Mouse (Mus musculus): ENCODE results near the gene Teddm2. TPM values are rescaled to one million over a fixed set of nuclear protein-coding genes. Genes with fewer than 3 reads are reported as not detected.
"Not testable (repeated sequence)": the region's sequence is repeated elsewhere in the genome, so short reads cannot be mapped to it uniquely, and the experiment has no call there.

Gene Teddm2
- polyA plus RNA-seq, 1 experiment from 2014 or later, result 0.58 TPM

GRCm38 (mm10) chr1:153898989-153899730 lies 868 bp downstream of the Teddm2 start:
- no peak for ATAC-seq (ENCODE audit: low read depth)
- peak overlapping the region; percentile 95 for H3K4me3 ChIP-seq (ENCODE audit: low read depth, low read length)
- peak overlapping the region; percentile 89 for H3K4me2 ChIP-seq (ENCODE audit: low read depth, low read length)
- H3K4me1 ChIP-seq (ENCODE audit: control insufficient read depth, low read depth, low read length), result peaks cover 33% of the 10 kb centered on the region
- H3K9me3 ChIP-seq (replicated peaks; ENCODE audit: control insufficient read depth, low read length), result no peaks in the 10 kb centered on the region
- no peaks in the 10 kb centered on the region for H3K27me3 ChIP-seq (ENCODE audit: control insufficient read depth, insufficient read depth, low read depth, low read length)
- H3K27ac ChIP-seq (ENCODE audit: low read length), result peak overlapping the region; percentile 100
- 17% methylated on average over 21 of the region's 22 CpGs for WGBS (ENCODE audit: insufficient replicate concordance)
- H3K9ac ChIP-seq (ENCODE audit: low read depth, low read length), result peak overlapping the region; percentile 97
- peaks cover 16% of the 10 kb centered on the region for H3K36me3 ChIP-seq (ENCODE audit: control insufficient read depth, insufficient read depth)

- no peaks in the 10 kb centered on the region for H3K27me3 ChIP-seq (ENCODE audit: control insufficient read depth, insufficient read depth, low read depth, low read length)
- no peak overlapping the region for H3K27ac ChIP-seq (ENCODE audit: low read length)
- WGBS (ENCODE audit: insufficient replicate concordance), result 64% methylated on average over 8 of the region's 8 CpGs
- no peak overlapping the region for H3K4me3 ChIP-seq (ENCODE audit: low read depth, low read length)
- H3K4me1 ChIP-seq (ENCODE audit: control insufficient read depth, low read depth, low read length), result peaks cover 25% of the 10 kb centered on the region
- ATAC-seq (ENCODE audit: low read depth), result no peak
- H3K4me2 ChIP-seq (ENCODE audit: low read depth, low read length), result no peak overlapping the region
- no peaks in the 10 kb centered on the region for H3K9me3 ChIP-seq (replicated peaks; ENCODE audit: control insufficient read depth, low read length)
- H3K36me3 ChIP-seq (ENCODE audit: control insufficient read depth, insufficient read depth), result no peaks in the 10 kb centered on the region
- H3K9ac ChIP-seq (ENCODE audit: low read depth, low read length), result no peak overlapping the region
Observed at GRCm38 (mm10) chr1:153897196-153897595, 2.8 kb downstream of the Teddm2 start.

GRCm38 (mm10) chr1:153894979-153895378 lies 5.0 kb downstream of the Teddm2 start:
- H3K27me3 ChIP-seq (ENCODE audit: control insufficient read depth, insufficient read depth, low read depth, low read length), result no peaks in the 10 kb centered on the region
- WGBS (ENCODE audit: insufficient replicate concordance), result 25% methylated on average over 5 of the region's 5 CpGs
- H3K9me3 ChIP-seq (replicated peaks; ENCODE audit: control insufficient read depth, low read length), result no peaks in the 10 kb centered on the region
- H3K36me3 ChIP-seq (ENCODE audit: control insufficient read depth, insufficient read depth), result no peaks in the 10 kb centered on the region
- peaks cover 20% of the 10 kb centered on the region for H3K4me1 ChIP-seq (ENCODE audit: control insufficient read depth, low read depth, low read length)
- H3K27ac ChIP-seq (ENCODE audit: low read length), result no peak overlapping the region
- ATAC-seq (ENCODE audit: low read depth), result peak; percentile 20
- H3K4me3 ChIP-seq (ENCODE audit: low read depth, low read length), result no peak overlapping the region
- H3K9ac ChIP-seq (ENCODE audit: low read depth, low read length), result no peak overlapping the region
- H3K4me2 ChIP-seq (ENCODE audit: low read depth, low read length), result no peak overlapping the region

GRCm38 (mm10) chr1:153894201-153894893 lies 5.7 kb downstream of the Teddm2 start:
- H3K9me3 ChIP-seq (replicated peaks; ENCODE audit: control insufficient read depth, low read length), result no peaks in the 10 kb centered on the region
- H3K36me3 ChIP-seq (ENCODE audit: control insufficient read depth, insufficient read depth), result no peaks in the 10 kb centered on the region
- no peak overlapping the region for H3K9ac ChIP-seq (ENCODE audit: low read depth, low read length)
- no peak overlapping the region for H3K4me3 ChIP-seq (ENCODE audit: low read depth, low read length)
- H3K27me3 ChIP-seq (ENCODE audit: control insufficient read depth, insufficient read depth, low read depth, low read length), result no peaks in the 10 kb centered on the region
- 35% methylated on average over 8 of the region's 8 CpGs for WGBS (ENCODE audit: insufficient replicate concordance)
- no peak for ATAC-seq (ENCODE audit: low read depth)
- H3K4me1 ChIP-seq (ENCODE audit: control insufficient read depth, low read depth, low read length), result peaks cover 19% of the 10 kb centered on the region
- no peak overlapping the region for H3K27ac ChIP-seq (ENCODE audit: low read length)
- no peak overlapping the region for H3K4me2 ChIP-seq (ENCODE audit: low read depth, low read length)

GRCm38 (mm10) chr1:153893746-153894145 lies 6.3 kb downstream of the Teddm2 start:
- no peaks in the 10 kb centered on the region for H3K9me3 ChIP-seq (replicated peaks; ENCODE audit: control insufficient read depth, low read length)
- WGBS (ENCODE audit: insufficient replicate concordance), result 25% methylated on average over 2 of the region's 2 CpGs
- H3K4me1 ChIP-seq (ENCODE audit: control insufficient read depth, low read depth, low read length), result peaks cover 13% of the 10 kb centered on the region
- H3K9ac ChIP-seq (ENCODE audit: low read depth, low read length), result no peak overlapping the region
- no peak overlapping the region for H3K4me3 ChIP-seq (ENCODE audit: low read depth, low read length)
- no peaks in the 10 kb centered on the region for H3K27me3 ChIP-seq (ENCODE audit: control insufficient read depth, insufficient read depth, low read depth, low read length)
- no peak overlapping the region for H3K4me2 ChIP-seq (ENCODE audit: low read depth, low read length)
- no peaks in the 10 kb centered on the region for H3K36me3 ChIP-seq (ENCODE audit: control insufficient read depth, insufficient read depth)
- no peak for ATAC-seq (ENCODE audit: low read depth)
- H3K27ac ChIP-seq (ENCODE audit: low read length), result no peak overlapping the region

GRCm38 (mm10) chr1:153891442-153891841 lies 8.6 kb downstream of the Teddm2 start, which contains the start of gene Teddm1a:
Gene Teddm1a, plus strand, starts transcription at chr1:153891742.
- Histone ChIP-seq H3K4me3 (ENCODE audit: low read depth, low read length) (no peak within 1 kb of the TSS), H3K9me3 (replicated peaks; ENCODE audit: control insufficient read depth, low read length) (no peaks in the 10 kb centered on the region), H3K9ac (ENCODE audit: low read depth, low read length) (no peak within 1 kb of the TSS), H3K36me3 (ENCODE audit: control insufficient read depth, insufficient read depth) (no peaks in the 10 kb centered on the region), H3K4me2 (ENCODE audit: low read depth, low read length) (no peak within 1 kb of the TSS), H3K27ac (ENCODE audit: low read length) (no peak within 1 kb of the TSS), H3K4me1 (ENCODE audit: control insufficient read depth, low read depth, low read length) (peaks cover 2% of the 10 kb centered on the region), H3K27me3 (ENCODE audit: control insufficient read depth, insufficient read depth, low read depth, low read length) (no peaks in the 10 kb centered on the region)
- no peak for ATAC-seq (ENCODE audit: low read depth)
- WGBS (ENCODE audit: insufficient replicate concordance), result 11% methylated on average over 4 of the region's 4 CpGs

- ATAC-seq (ENCODE audit: low read depth), result no peak
- 77% methylated on average over 10 of the region's 10 CpGs for WGBS (ENCODE audit: insufficient replicate concordance)
Observed at GRCm38 (mm10) chr1:153890121-153890520, 9.9 kb downstream of the Teddm2 start.

GRCm38 (mm10) chr1:153886024-153886633 lies 13.9 kb downstream of the Teddm2 start:
- no peak for ATAC-seq (ENCODE audit: low read depth)
- no peaks in the 10 kb centered on the region for H3K27me3 ChIP-seq (ENCODE audit: control insufficient read depth, insufficient read depth, low read depth, low read length)
- 56% methylated on average over 17 of the region's 17 CpGs for WGBS (ENCODE audit: insufficient replicate concordance)
- no peaks in the 10 kb centered on the region for H3K9me3 ChIP-seq (replicated peaks; ENCODE audit: control insufficient read depth, low read length)
- H3K36me3 ChIP-seq (ENCODE audit: control insufficient read depth, insufficient read depth), result no peaks in the 10 kb centered on the region
- no peaks in the 10 kb centered on the region for H3K4me1 ChIP-seq (ENCODE audit: control insufficient read depth, low read depth, low read length)
- no peak overlapping the region for H3K9ac ChIP-seq (ENCODE audit: low read depth, low read length)
- H3K4me2 ChIP-seq (ENCODE audit: low read depth, low read length), result no peak overlapping the region
- no peak overlapping the region for H3K4me3 ChIP-seq (ENCODE audit: low read depth, low read length)
- H3K27ac ChIP-seq (ENCODE audit: low read length), result no peak overlapping the region

More at GRCm38 (mm10) chr1:153890121-153890520, 9.9 kb downstream of the Teddm2 start:
- Histone ChIP-seq H3K27me3 (ENCODE audit: control insufficient read depth, insufficient read depth, low read depth, low read length) (no peaks in the 10 kb centered on the region), H3K9me3 (replicated peaks; ENCODE audit: control insufficient read depth, low read length) (no peaks in the 10 kb centered on the region), H3K4me1 (ENCODE audit: control insufficient read depth, low read depth, low read length) (no peaks in the 10 kb centered on the region), H3K9ac (ENCODE audit: low read depth, low read length) (no peak overlapping the region), H3K4me2 (ENCODE audit: low read depth, low read length) (no peak overlapping the region), H3K36me3 (ENCODE audit: control insufficient read depth, insufficient read depth) (no peaks in the 10 kb centered on the region), H3K27ac (ENCODE audit: low read length) (no peak overlapping the region), H3K4me3 (ENCODE audit: low read depth, low read length) (no peak overlapping the region)

GRCm38 (mm10) chr1:153880391-153880790 lies 19.6 kb downstream of the Teddm2 start:
- not testable (repeated sequence) for ATAC-seq (ENCODE audit: low read depth); H3K27ac ChIP-seq (ENCODE audit: low read length); H3K36me3 ChIP-seq (ENCODE audit: control insufficient read depth, insufficient read depth); H3K27me3 ChIP-seq (ENCODE audit: control insufficient read depth, insufficient read depth, low read depth, low read length); H3K9ac ChIP-seq (ENCODE audit: low read depth, low read length); H3K4me1 ChIP-seq (ENCODE audit: control insufficient read depth, low read depth, low read length); H3K9me3 ChIP-seq (replicated peaks; ENCODE audit: control insufficient read depth, low read length); H3K4me2 ChIP-seq (ENCODE audit: low read depth, low read length); H3K4me3 ChIP-seq (ENCODE audit: low read depth, low read length)
- 84% methylated on average over 17 of the region's 17 CpGs for WGBS (ENCODE audit: insufficient replicate concordance)
